Mouse (Mus musculus) embryonic stem cell, embryonic (primary cell): ENCODE measurements at regions not wholly inside any gene's neighbourhood (a gene's known extent, or its start where the extent isn't known, plus 50 kb on each side); places are given as distances from the start of the nearest gene placed in this dataset.

ENCODE experiments used
- CTCF ChIA-PET, 4 experiments: fragments of 300-600 bp in 2 of 4; fragments of 350-600 bp in 2 of 4; sonication (Branson Sonifier 250); formaldehyde crosslinking; loops; one replicate each; lab custom pipeline; 2022; ENCODE audit warnings: inconsistent platforms in 2 of 4; lab: Charles Lee
- POLR2A ChIA-PET, 4 experiments: fragments of 300-600 bp in 2 of 4; fragments of 350-600 bp in 2 of 4; sonication (Branson Sonifier 250); formaldehyde crosslinking; loops; one replicate each; lab custom pipeline; 2022; ENCODE audit warnings: antibody characterized with exemption in 4 of 4, inconsistent platforms in 1 of 4; lab: Charles Lee

DNA sequence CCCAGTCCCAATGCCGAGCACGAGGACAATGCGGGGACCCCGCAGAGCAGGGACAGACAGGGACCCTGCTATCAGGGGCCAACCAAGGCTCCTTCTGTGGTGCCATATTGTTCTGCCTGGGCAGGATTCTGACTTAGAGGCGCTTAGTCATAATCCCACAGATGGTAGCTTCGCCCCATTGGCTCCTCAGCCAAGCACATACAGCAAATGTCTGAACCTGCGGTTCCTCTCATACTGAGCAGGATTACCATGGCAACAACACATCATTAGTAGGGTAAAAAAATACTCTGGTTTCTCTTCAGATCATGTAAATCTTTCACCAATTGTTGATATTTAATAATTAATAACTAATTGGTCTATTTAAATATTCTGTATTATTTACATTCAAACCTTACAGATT is 2140.3 kb upstream of the Cdh20 start:
- CTCF ChIA-PET, result no interaction called here
- POLR2A ChIA-PET, result no interaction called here

GRCm38 (mm10) chr1:102644379-102644778 is 2123.9 kb upstream of the Cdh20 start:
- POLR2A ChIA-PET, result no interaction called here
- CTCF ChIA-PET, result no interaction called here

DNA sequence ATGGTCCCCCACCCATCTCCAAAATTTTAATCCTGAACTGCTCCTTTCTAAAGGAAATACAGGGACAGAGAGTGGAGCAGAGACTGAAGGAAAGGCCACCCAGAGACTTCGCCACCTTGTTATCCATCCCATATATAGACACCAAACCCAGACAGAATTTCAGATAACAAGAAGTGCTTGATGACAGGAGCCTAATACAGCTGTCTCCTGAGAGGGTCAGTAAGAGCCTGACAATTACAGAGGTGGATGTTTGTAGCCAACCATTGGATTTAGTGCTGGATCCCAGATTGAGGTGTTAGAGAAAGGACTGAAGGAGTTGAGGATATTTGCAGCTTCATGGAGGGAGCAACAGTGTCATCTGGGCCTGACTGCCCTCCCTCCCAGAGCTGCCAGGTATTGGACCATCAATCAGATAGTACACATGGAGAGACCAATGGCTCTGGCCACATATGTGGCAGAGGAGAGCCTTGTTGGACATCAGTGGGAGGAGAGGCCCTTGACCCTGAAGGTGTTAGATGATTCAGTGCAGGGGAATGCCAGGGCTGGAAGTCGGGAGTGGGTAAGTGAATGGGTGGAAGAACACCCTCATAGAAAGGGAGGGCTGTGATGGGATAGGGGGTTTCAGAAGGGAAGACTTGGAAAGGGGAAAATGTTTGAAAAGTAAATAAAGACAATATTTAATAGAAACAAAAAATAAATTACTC is 2080.8 kb upstream of the Cdh20 start:
- ChIA-PET POLR2A (no interaction called here), CTCF (no interaction called here)

DNA sequence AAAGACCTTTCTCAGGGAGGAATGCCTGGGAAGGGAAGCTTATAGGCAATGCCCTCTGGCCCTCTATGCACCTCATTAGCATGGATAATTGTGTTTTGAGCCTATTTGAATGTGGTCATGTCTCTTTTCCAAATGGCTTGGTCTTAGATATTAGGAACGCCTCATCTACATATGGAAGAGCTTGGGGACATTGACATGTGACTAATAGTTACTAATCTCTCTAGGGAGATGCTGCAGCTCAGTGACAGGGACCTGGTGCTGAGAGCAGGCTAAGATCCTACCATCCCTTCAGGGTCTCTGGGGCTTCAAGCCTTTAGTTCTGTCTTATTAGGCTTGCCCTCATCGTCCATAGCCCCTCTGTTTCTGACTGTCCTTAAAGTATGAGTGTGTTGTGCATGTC is 2051.9 kb upstream of the Cdh20 start:
- POLR2A ChIA-PET, result no interaction called here
- CTCF ChIA-PET, result no interaction called here

- ChIA-PET POLR2A (no interaction called here), CTCF (no interaction called here)
These were observed 2034.3 kb upstream of the Cdh20 start for GRCm38 (mm10) chr1:102733991-102734390.

DNA sequence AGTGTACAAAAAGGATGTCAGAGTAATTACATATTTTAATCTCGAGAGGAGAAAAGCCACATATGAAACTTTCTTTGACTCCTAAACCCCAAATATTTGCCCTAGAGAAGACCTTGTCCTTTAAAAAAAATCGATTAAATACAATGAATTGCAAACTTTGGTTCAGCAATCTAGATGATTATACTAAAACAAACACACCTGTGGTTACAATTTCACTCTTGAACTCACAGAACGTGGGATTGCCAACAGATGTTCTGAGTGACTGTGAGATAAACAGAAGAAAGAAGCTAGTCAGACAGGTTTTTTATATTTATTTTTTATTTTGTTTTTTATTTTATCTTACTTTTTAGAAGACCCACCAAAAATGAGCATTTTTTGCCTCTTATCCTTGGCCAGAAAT is 2032.9 kb upstream of the Cdh20 start:
- CTCF ChIA-PET, result no interaction called here
- POLR2A ChIA-PET, result no interaction called here

DNA sequence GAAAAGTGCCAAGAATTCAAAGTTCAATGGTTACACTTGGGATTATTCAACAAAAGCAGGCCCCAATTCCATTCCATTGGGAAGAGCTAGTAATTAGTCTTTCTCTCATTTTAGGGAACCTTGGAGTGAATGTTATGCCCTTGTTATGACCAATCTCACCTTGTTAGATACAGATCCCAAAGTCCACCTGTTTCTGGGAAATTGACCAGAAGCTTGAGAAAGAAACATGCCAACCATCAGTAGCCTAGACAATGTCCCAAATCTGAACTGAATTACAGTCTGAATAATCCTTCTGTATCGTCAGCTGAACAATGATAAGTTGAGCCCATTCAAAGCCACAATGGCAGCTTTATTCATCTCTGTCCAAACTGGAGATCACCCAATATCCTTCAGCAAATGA is 2010.4 kb upstream of the Cdh20 start:
- POLR2A ChIA-PET, result interaction anchor here in 1 of 4 experiments (0.5 kb wide), 1 partner anchor 10 kb away, joined by 3 read pairs; no protein-coding TSS in a partner anchor

More for the DNA sequence above, 2010.4 kb upstream of the Cdh20 start:
- CTCF ChIA-PET, result no interaction called here
